Mouse (Mus musculus) right cerebral cortex, postnatal 10 days (tissue): Measurements from ENCODE around the gene Rbm8a2.
"Not testable (repeated sequence)": the region's sequence is repeated elsewhere in the genome, so short reads cannot be mapped to it uniquely, and the experiment has no call there.

Experiments
- DNase-seq, 2 experiments: peaks; one replicate each; pipeline ENCODE4 v3.0.0; 2021; ENCODE audit warnings: low spot score in 2 of 2

The Rbm8a2 gene

GRCm38 (mm10) chr1:175979014-175979413, at the start of gene Rbm8a2:
Gene Rbm8a2 (minus strand): TSS chr1:175979114.
- not testable (repeated sequence) for DNase-seq

GRCm38 (mm10) chr1:176028397-176028796, 49.5 kb upstream of the Rbm8a2 start:
- DNase-seq = no peak

- no peak for DNase-seq
Observed at GRCm38 (mm10) chr1:176024501-176024900, 45.6 kb upstream of the Rbm8a2 start.

- no peak for DNase-seq
Observed at GRCm38 (mm10) chr1:176018523-176018922, 39.6 kb upstream of the Rbm8a2 start.

DNA sequence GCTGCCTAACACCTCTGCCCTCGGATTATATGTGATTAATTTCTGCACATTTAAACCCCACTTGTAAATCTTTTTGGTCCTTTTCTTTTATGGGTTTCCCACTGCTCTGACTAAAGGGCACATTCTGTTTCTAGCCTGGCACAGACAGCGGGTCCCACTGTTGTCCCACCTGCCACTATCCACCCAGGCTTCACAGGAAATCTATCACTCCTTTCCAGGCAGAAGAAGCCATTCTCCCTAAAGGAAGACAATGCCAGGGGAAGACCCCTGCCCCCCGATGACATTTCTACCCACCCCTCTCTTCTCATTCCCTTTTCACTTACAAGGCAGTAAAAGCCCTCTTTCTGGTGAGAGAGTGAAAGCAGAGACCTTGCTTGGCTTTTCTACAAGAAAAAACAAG, 37.2 kb upstream of the Rbm8a2 start:
- DNase-seq = no peak

GRCm38 (mm10) chr1:176013497-176014268, 34.8 kb upstream of the Rbm8a2 start:
- no peak for DNase-seq

DNA sequence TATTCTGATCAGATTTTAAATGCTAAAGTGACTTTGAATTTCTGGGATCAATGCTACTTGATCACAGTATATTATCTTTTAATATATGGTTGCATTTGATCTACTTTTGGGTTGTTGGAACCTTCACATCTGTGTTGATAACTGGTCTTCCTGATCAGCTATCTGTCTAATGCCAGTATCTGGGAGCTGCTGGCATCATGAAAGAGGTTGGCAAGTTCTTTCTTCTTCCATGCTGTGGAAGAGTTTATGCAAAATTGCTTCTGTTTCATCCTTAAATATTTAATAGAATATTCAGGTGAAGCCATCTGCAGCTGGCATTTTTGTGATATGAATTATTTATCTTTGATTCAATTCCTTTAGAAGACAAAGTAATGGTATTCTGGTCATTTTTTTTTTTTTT, 32.6 kb upstream of the Rbm8a2 start:
- DNase-seq = no peak

DNA sequence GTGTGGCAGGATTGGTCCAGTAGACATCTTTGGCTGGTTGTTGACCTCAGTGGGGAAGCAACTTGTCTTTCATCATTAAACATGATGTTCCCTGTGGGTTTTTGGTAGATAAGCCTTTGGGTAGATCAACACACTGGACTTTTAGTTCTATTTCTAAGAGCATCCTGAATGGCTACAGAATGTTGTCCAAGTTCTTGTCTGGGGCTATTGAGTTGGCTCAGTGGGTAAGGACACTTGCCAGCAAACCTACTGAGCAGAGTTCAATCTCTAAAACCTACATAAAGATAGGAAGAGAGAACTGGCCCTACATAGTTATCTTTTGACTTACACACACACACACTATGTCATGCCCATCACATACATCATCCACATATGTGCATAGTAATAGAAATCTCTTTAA, 32.2 kb upstream of the Rbm8a2 start:
- no peak for DNase-seq

DNA sequence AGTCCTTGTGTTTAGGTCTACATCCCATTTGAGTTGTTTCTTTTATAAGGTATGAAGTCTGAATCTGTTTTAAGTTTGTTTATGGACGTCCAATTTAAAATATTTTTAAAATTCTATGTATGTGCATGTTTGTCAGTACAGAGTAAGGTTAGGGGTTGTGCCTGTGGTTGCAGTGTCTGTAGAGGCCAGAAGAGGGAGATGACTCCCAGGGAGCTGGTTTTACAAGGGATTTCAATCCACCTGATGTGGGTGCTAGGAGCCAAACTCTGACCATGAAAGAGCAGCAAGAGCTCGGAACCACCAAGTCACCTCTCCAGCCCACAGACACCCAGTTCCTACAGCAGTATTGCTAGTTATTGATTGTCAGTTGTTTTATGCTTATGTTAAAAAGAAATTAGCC, 29.5 kb upstream of the Rbm8a2 start:
- DNase-seq = no peak

- DNase-seq = no peak
Observed at GRCm38 (mm10) chr1:176000599-176000998, 21.7 kb upstream of the Rbm8a2 start.

DNA sequence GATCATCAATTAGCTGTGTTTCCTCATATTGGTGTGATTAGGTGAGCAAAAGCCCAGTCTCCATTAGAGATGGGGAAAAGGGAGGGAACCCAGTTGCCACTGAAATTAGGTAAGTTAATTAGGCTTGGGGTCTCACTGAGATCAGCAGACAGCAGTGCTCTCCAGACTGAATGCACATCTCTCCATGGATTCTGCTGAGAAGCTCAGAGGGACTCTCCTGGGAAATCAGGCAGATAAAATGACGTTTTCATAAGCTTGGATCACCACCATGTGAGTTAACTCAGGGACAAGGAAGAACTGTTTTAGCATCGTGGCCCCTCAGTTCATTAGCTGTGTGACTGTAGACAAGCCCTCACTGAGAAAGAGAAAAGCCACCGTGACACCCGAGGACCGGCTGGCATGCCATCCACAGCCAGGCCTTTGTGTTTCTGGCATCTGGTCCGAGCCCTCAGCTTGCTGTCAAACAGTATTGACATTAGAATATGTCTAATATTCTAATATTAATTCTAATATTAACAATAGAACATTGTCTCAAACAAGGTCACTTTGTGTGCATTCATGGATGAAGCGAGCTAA, 18.2 kb upstream of the Rbm8a2 start:
- DNase-seq = no peak

- DNase-seq = no peak
Observed at GRCm38 (mm10) chr1:175988912-175989311, 10.0 kb upstream of the Rbm8a2 start.

DNA sequence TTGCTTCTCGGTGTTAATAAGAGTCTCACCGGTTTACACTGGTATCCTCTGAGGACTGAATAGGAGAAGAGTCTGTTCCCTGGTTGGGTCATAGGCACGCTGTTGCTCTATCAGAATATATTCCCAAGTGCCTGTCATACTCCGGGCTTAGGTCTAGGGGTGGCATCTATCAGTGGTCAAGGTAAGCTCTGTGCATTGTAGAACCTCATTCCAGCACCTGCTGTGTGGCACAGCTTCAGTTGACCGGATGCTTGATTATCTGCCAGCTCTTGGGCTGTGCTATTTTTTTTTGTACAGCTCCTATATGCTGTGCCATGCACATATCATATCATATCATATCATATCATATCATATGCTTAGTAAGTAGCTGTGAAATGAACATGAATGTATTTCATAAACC, 9.5 kb upstream of the Rbm8a2 start:
- DNase-seq = no peak

DNA sequence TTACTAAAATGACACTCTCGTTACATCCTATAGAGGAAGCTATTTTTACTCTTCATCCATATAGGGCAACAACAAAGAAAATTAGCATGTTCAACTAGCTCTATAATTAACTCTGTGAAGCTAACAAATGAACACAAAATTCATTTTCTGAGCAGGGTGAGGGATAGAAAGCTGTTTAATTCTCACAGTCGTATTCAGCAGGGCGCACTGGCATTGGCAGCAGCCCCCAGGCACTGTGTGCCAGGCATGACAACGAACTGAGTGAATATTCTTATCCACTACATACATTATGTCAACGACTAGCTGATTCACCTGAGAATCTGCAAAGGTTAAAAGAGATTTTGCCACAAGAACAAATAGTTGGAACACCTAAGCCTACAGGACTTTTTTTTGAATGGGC, 8.2 kb downstream of the Rbm8a2 start:
- peak; percentile 36 to 42 for DNase-seq

GRCm38 (mm10) chr1:175967004-175967745, 11.7 kb downstream of the Rbm8a2 start:
- no peak for DNase-seq

DNA sequence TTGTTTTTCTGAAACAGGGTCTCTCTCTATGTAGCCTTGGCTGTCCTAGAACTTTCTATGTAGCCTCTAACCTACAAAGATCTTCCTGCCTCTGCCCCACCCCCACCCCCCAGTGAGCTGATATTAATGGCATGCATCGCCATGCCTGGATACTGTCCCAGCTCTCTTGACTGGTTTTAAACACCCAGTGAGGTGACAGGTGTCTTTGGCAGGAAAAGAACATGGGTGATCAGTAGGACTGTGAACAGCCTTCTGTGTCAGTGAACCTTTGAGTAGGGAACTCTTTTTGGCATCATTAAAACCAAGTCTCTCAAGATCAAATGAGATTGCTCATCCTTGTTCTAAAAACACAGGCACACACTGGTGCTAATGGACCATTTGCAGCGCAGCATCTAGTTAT, 17.1 kb downstream of the Rbm8a2 start:
- DNase-seq = no peak

DNA sequence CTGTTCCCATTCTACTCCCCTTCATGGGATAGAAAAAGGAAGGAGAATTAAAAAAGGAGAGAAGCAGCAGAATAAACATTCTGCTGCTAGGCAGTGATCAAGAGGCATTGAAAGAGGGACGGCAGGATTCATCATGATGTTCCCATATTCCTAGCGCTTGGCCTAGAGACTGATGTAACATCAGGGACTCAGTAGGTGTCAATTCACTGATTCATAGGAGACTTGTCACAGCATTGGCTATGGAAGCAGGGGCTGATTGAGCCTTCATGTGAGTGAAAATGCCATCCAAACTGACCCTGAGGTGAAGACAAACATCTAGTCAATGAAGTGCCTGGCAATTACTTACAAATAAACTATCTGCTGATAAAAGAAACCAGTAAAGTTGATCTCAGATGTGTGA, 28.1 kb downstream of the Rbm8a2 start:
- no peak for DNase-seq

GRCm38 (mm10) chr1:175950421-175950820, 28.5 kb downstream of the Rbm8a2 start:
- DNase-seq = no peak

GRCm38 (mm10) chr1:175946718-175947315, 32.1 kb downstream of the Rbm8a2 start:
- no peak for DNase-seq

DNA sequence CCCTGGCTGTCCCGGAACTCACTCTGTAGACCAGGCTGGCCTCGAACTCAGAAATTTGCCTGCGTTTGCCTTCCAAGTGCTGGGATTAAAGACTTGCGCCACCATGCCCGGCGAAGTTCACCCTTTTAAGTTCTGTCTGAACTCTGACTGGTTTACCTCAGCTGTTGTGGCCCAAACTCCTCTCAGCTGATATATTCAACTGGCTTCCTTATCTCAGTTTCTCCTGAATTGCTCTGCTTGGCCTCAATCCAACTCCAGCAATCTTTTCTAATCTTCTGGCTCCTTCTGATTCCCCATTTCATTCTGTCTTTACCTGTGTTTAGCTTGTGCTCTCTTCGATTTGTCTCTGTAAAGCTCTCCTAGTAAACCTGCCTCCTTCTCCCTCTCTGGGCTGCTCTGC, 35.7 kb downstream of the Rbm8a2 start:
- no peak for DNase-seq

- DNase-seq = no peak
Observed at GRCm38 (mm10) chr1:175938731-175939130, 40.2 kb downstream of the Rbm8a2 start.

DNA sequence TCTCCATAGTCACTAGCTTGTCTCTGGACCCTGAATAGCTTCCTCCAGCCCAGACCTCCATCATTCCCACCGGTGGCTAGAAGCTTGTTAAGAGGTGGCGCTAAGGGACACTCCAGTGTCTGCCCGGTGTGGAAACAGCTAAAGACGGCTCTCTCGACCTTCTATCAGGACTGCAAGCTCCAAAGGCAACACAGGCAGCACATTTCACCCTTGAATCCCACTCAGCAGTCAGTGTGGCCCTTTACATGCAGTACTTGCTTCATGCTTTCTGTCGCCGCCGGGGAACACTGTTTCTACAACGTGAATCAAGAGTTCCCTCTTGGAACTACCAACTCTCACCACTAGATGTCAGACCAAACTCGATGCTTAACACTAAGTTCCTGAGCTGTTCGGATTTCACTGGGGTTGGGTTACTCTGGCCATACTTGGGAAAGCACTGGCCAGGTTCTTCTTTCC, 42.6 kb downstream of the Rbm8a2 start:
- peak; percentile 83 to 88 for DNase-seq
